Mouse (Mus musculus): Measurements from ENCODE around the gene Rfx4. TPM values are rescaled to one million over a fixed set of nuclear protein-coding genes. Genes with fewer than 3 reads are reported as not detected.

Gene Rfx4
- polyA plus RNA-seq, 1 experiment from 2014 or later, result 34.3 TPM

DNA sequence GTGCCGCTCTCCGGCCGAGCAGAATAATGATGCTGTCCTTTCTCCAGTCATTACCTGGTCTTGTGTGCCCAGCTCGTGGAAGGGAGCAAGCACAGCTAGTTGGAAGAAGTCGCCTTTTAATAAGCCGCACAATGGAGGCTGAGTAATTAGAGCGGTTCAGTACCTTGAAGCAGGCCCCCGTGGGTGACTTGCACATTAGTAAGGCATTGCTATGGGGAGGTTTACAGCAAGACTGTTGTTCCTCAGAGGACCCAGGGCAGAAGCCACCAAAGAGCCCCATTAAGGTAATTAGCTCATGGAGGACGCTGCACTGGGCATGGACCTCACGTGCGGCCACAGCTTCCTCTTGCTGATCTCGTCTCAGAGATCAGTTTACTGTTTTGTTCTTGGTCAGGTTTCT is 33.2 kb upstream of the Rfx4 start:
- Histone ChIP-seq H3K27ac (0 out of 2 replicates have a peak overlapping the region, but pooled peaks have one; percentile 17), H3K4me1 (replicated peaks) (peaks cover 16% of the 10 kb centered on the region), H3K36me3 (peaks cover 52% of the 10 kb centered on the region), H3K9me3 (no peaks in the 10 kb centered on the region), H3K4me2 (replicated peaks) (no peak overlapping the region), H3K27me3 (no peaks in the 10 kb centered on the region), H3K4me3 (replicated peaks) (no peak overlapping the region), H3K9ac (replicated peaks) (no peak overlapping the region)
- WGBS, result 62% methylated on average over 12 of the region's 12 CpGs
- ATAC-seq, result peak; percentile 50; the same call in 1 of the 2 replicates

- H3K27me3 ChIP-seq, result no peaks in the 10 kb centered on the region
- no peak for ATAC-seq
- WGBS, result 89% methylated on average over 12 of the region's 12 CpGs
- H3K36me3 ChIP-seq, result peaks cover 30% of the 10 kb centered on the region
- H3K4me2 ChIP-seq (replicated peaks), result no peak overlapping the region
- no peaks in the 10 kb centered on the region for H3K9me3 ChIP-seq
- H3K9ac ChIP-seq (replicated peaks), result no peak overlapping the region
- H3K27ac ChIP-seq, result no peak overlapping the region
- H3K4me1 ChIP-seq (replicated peaks), result peaks cover 11% of the 10 kb centered on the region
- no peak overlapping the region for H3K4me3 ChIP-seq (replicated peaks)
Measured at GRCm38 (mm10) chr10:84727005-84727404, 28.9 kb upstream of the Rfx4 start.

GRCm38 (mm10) chr10:84727760-84728159 is 28.1 kb upstream of the Rfx4 start:
- H3K9ac ChIP-seq (replicated peaks), result no peak overlapping the region
- peaks cover 30% of the 10 kb centered on the region for H3K36me3 ChIP-seq
- H3K27ac ChIP-seq, result no peak overlapping the region
- no peaks in the 10 kb centered on the region for H3K9me3 ChIP-seq
- no peaks in the 10 kb centered on the region for H3K27me3 ChIP-seq
- peaks cover 3% of the 10 kb centered on the region for H3K4me1 ChIP-seq (replicated peaks)
- H3K4me2 ChIP-seq (replicated peaks), result no peak overlapping the region
- H3K4me3 ChIP-seq (replicated peaks), result no peak overlapping the region
- no peak for ATAC-seq
- 79% methylated on average over 4 of the region's 4 CpGs for WGBS

GRCm38 (mm10) chr10:84730078-84730477 is 25.8 kb upstream of the Rfx4 start:
- H3K9ac ChIP-seq (replicated peaks), result no peak overlapping the region
- WGBS, result 81% methylated on average over 3 of the region's 3 CpGs
- no peak overlapping the region for H3K27ac ChIP-seq
- no peak overlapping the region for H3K4me3 ChIP-seq (replicated peaks)
- peaks cover 22% of the 10 kb centered on the region for H3K36me3 ChIP-seq
- peaks cover 9% of the 10 kb centered on the region for H3K4me1 ChIP-seq (replicated peaks)
- ATAC-seq, result no peak
- H3K27me3 ChIP-seq, result no peaks in the 10 kb centered on the region
- H3K9me3 ChIP-seq, result no peaks in the 10 kb centered on the region
- H3K4me2 ChIP-seq (replicated peaks), result no peak overlapping the region

DNA sequence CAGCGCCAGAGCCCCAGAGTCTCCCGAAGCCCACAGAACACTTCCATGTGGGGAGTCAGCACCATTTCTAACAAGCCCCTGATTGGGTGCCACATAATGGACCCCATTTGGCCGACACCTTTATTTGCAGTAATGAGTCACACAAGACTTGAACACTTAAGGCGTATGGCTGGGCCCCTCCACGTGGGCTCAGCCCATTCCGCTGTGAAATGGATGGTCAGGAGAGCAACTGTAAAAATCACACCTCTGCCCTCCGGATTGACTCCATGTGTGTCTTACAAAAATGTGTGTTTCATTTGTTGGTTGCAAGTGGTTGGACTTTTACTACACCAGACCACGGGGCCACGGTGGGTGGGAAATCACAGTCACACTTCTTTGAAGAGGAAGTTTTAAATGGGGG is 24.9 kb upstream of the Rfx4 start:
- no peaks in the 10 kb centered on the region for H3K9me3 ChIP-seq
- H3K27me3 ChIP-seq, result no peaks in the 10 kb centered on the region
- H3K9ac ChIP-seq (replicated peaks), result no peak overlapping the region
- no peak for ATAC-seq
- peaks cover 9% of the 10 kb centered on the region for H3K4me1 ChIP-seq (replicated peaks)
- H3K4me2 ChIP-seq (replicated peaks), result no peak overlapping the region
- peaks cover 14% of the 10 kb centered on the region for H3K36me3 ChIP-seq
- 93% methylated on average over 9 of the region's 9 CpGs for WGBS
- no peak overlapping the region for H3K4me3 ChIP-seq (replicated peaks)
- H3K27ac ChIP-seq, result no peak overlapping the region

GRCm38 (mm10) chr10:84733511-84733910 is 22.4 kb upstream of the Rfx4 start:
- no peaks in the 10 kb centered on the region for H3K36me3 ChIP-seq
- H3K9ac ChIP-seq (replicated peaks), result no peak overlapping the region
- WGBS, result 64% methylated on average over 6 of the region's 6 CpGs
- no peak overlapping the region for H3K4me2 ChIP-seq (replicated peaks)
- H3K4me1 ChIP-seq (replicated peaks), result peaks cover 9% of the 10 kb centered on the region
- no peak for ATAC-seq
- no peaks in the 10 kb centered on the region for H3K27me3 ChIP-seq
- no peak overlapping the region for H3K27ac ChIP-seq
- no peaks in the 10 kb centered on the region for H3K9me3 ChIP-seq
- no peak overlapping the region for H3K4me3 ChIP-seq (replicated peaks)

- peak overlapping the region; percentile 78 for H3K4me2 ChIP-seq (replicated peaks)
- peak overlapping the region; percentile 92 for H3K27ac ChIP-seq
- H3K9me3 ChIP-seq, result no peaks in the 10 kb centered on the region
- peaks cover 42% of the 10 kb centered on the region for H3K27me3 ChIP-seq
- H3K4me3 ChIP-seq (replicated peaks), result peak overlapping the region; percentile 46
- no peaks in the 10 kb centered on the region for H3K36me3 ChIP-seq
- WGBS, result under 1% methylated on average over 66 of the region's 66 CpGs
- ATAC-seq, result peak; percentile 75
- peak overlapping the region; percentile 74 for H3K9ac ChIP-seq (replicated peaks)
- peaks cover 55% of the 10 kb centered on the region for H3K4me1 ChIP-seq (replicated peaks)
Measured at GRCm38 (mm10) chr10:84754851-84755785, 744 bp upstream of the Rfx4 start.

- H3K4me1 ChIP-seq (replicated peaks), result peaks cover 63% of the 10 kb centered on the region
- WGBS, result under 1% methylated on average over 42 of the region's 42 CpGs
- H3K4me2 ChIP-seq (replicated peaks), result peak overlapping the region; percentile 78
- peak overlapping the region; percentile 74 for H3K9ac ChIP-seq (replicated peaks)
- no peak for ATAC-seq
- peak overlapping the region; percentile 46 for H3K4me3 ChIP-seq (replicated peaks)
- no peaks in the 10 kb centered on the region for H3K9me3 ChIP-seq
- peak overlapping the region; percentile 92 for H3K27ac ChIP-seq
- H3K36me3 ChIP-seq, result no peaks in the 10 kb centered on the region
- H3K27me3 ChIP-seq, result peaks cover 42% of the 10 kb centered on the region
Measured at GRCm38 (mm10) chr10:84756435-84757095, 703 bp downstream of the Rfx4 start.

DNA sequence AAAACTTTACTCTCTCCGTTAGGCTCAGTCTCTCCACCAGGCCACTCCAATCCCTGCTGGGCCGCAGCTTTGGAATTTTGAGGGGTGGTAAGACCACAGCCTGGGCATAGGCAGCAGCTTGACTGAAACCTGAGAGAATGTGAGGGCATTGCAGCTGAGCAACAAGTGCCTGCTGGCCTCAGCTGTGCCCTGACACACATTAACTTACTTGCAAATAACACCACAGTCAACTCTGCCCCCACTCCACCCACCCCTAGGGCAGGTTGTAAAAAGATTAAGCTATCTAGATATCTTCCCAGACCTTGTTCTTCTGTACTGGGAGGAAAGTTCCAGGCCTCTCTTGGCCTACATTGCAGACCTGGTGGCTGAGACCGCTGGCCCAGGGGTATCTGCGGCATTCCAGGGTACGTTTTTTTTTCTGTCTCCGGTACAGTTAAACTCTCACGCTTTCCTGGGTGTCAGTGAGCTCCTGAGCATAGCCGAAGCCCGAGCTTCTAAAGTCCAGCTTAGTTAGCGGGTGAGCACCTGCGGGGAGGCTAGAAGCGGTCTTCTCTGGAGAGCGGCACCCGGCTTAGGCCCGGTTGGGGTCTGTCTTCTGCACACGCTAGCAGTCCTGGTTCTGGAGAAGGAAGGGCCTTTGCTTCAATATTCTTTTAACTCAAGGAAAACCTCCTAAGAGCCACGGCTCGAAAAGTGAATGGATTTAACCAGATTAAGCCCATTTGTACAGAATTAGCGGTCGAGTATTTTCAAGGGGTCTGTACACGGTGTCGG is 1.8 kb downstream of the Rfx4 start:
- H3K9me3 ChIP-seq, result no peaks in the 10 kb centered on the region
- peak overlapping the region; percentile 78 for H3K4me2 ChIP-seq (replicated peaks)
- 1% methylated on average over 22 of the region's 22 CpGs for WGBS
- peaks cover 71% of the 10 kb centered on the region for H3K4me1 ChIP-seq (replicated peaks)
- H3K27ac ChIP-seq, result peak overlapping the region; percentile 92
- H3K27me3 ChIP-seq, result peaks cover 41% of the 10 kb centered on the region
- no peak for ATAC-seq
- peak overlapping the region; percentile 46 for H3K4me3 ChIP-seq (replicated peaks)
- no peaks in the 10 kb centered on the region for H3K36me3 ChIP-seq
- H3K9ac ChIP-seq (replicated peaks), result peak overlapping the region; percentile 74

GRCm38 (mm10) chr10:84758200-84758468 is 2.3 kb downstream of the Rfx4 start:
- peaks cover 36% of the 10 kb centered on the region for H3K27me3 ChIP-seq

DNA sequence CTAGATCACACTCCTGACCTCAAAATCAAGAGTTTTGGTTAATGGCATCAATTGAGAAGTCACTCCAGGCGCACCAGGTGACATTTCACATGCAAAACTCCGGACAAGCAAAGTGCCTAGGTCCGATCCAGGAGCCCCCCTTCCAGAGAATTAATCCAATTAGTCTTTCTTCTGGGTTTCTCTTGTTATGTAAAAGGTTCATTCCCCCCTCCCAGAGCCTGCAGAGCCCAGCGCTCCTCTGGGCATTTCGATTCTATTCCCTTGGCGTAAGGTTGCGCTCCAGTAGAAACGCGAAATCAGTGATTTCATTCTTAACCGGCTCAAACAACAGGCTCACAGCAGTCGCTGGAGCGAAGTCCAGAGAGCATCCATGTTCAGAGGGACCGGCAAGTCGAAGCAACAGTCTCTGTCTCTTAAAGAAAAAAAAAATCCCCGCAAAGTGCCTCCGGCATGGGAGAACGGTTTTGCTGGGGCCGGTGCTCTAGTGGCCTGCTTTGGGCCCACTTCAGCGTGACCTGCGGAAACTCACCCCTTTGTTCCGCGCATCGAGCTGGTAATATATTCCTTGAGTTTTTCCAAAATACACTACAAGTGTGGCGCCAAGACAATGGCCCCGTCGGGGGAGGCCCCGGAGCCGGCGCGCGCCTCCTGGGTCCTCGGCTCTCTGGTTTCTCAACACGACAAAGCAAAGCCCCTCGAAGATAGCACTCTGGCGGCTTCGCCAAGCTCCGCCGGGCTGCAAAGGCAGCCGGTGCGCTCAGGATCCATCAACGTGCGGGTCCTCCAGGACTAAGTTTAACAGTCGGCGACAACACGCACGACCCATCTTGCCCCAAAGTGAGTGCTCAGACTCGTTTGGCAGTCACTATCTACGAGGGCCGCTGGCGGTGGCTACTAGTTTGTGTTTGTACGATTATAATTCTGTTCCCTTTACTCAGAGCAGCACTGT is 2.9 kb downstream of the Rfx4 start:
- Histone ChIP-seq H3K4me3 (replicated peaks) (peak overlapping the region; percentile 46), H3K4me1 (replicated peaks) (peaks cover 80% of the 10 kb centered on the region), H3K27ac (peak overlapping the region; percentile 92), H3K4me2 (replicated peaks) (peak overlapping the region; percentile 78), H3K9ac (replicated peaks) (peak overlapping the region; percentile 74), H3K27me3 (peaks cover 36% of the 10 kb centered on the region), H3K9me3 (no peaks in the 10 kb centered on the region), H3K36me3 (no peaks in the 10 kb centered on the region)
- no peak for ATAC-seq
- under 1% methylated on average over 51 of the region's 51 CpGs for WGBS

More at GRCm38 (mm10) chr10:84758200-84758468, 2.3 kb downstream of the Rfx4 start:
- peak overlapping the region; percentile 46 for H3K4me3 ChIP-seq (replicated peaks)
- 2% methylated on average over 5 of the region's 5 CpGs for WGBS
- peak overlapping the region; percentile 92; the same call in 1 of the 2 replicates for H3K27ac ChIP-seq
- peak overlapping the region; percentile 78 for H3K4me2 ChIP-seq (replicated peaks)
- ATAC-seq, result no peak
- no peaks in the 10 kb centered on the region for H3K9me3 ChIP-seq
- H3K9ac ChIP-seq (replicated peaks), result peak overlapping the region; percentile 74
- peaks cover 76% of the 10 kb centered on the region for H3K4me1 ChIP-seq (replicated peaks)
- no peaks in the 10 kb centered on the region for H3K36me3 ChIP-seq
